Mouse (Mus musculus): ENCODE data around the gene Rnasek.

- TF ChIP-seq CTCF (IDR thresholded peaks at IDR 0.05; ENCODE audit: borderline replicate concordance, extremely low read depth, insufficient read depth, insufficient read length), result no peak
- TF ChIP-seq POLR2A (IDR thresholded peaks at IDR 0.05; ENCODE audit: borderline replicate concordance, extremely low read depth, insufficient read depth, insufficient read length, poor library complexity, severe bottlenecking), result no peak
Observed at GRCm38 (mm10) chr11:70221603-70222500, 17.8 kb downstream of the Rnasek start.
